Mouse (Mus musculus) hindbrain, embryonic 10.5 days (tissue): ENCODE results near the gene Slc44a3. TPM values are rescaled to one million over a fixed set of nuclear protein-coding genes. Genes with fewer than 3 reads are reported as not detected.

Experiments used
- DNase-seq: peaks from one replicate; pipeline ENCODE4 v3.0.0-alpha.2; 2017; ENCODE audit warnings: low spot score
- H3K27ac ChIP-seq: fragments of 300-500 bp; sonication (generic); 2 replicates; pipeline ENCODE4 v1.5.1; 2016; ENCODE audit warnings: mild to moderate bottlenecking, moderate library complexity
- H3K27me3 ChIP-seq: fragments of 300-500 bp; sonication (generic); 2 replicates; pipeline ENCODE4 v1.6.1; 2016; ENCODE audit warnings: mild to moderate bottlenecking; ENCODE audit not compliant: poor library complexity, insufficient read depth, severe bottlenecking
- H3K36me3 ChIP-seq: fragments of 300-500 bp; sonication (generic); 2 replicates; pipeline ENCODE4 v1.6.1; 2016; ENCODE audit warnings: mild to moderate bottlenecking, moderate library complexity
- H3K4me1 ChIP-seq: fragments of 300-500 bp; sonication (generic); replicated peaks from 2 replicates; pipeline ENCODE4 v1.6.1; 2016; ENCODE audit warnings: mild to moderate bottlenecking
- H3K4me3 ChIP-seq: fragments of 300-500 bp; sonication (generic); 2 replicates; pipeline ENCODE4 v1.5.1; 2016; ENCODE audit warnings: mild to moderate bottlenecking, moderate library complexity
- H3K9me3 ChIP-seq: fragments of 300-500 bp; sonication (generic); 2 replicates; pipeline ENCODE4 v1.6.1; 2016; ENCODE audit warnings: mild to moderate bottlenecking, moderate library complexity
- WGBS: fragments of 180-500 bp; shearing (Covaris S2); methylation state at CpG from one replicate; pipeline ENCODE4 v1.1.7; 2016; 5-methylcytosine and 5-hydroxymethylcytosine counted together
- polyA plus RNA-seq: library from polyadenylated mRNA; unstranded; fragments of >200 nt; fragmentation: Nextera tagmentation; extraction: Ambion mirVana; gene quantifications from 2 replicates; pipeline ENCODE4 v1.2.1, GENCODE M21; 2016

The Slc44a3 gene
- polyA plus RNA-seq, 1 experiment from 2014 or later, result 0.33 TPM

GRCm38 (mm10) chr3:121460473-121461193, 71.6 kb downstream of the Slc44a3 start:
- no peaks in the 10 kb centered on the region for H3K27me3 ChIP-seq
- WGBS, result 92% methylated on average over 16 of the region's 16 CpGs
- H3K4me1 ChIP-seq, result peaks cover 10% of the 10 kb centered on the region
- no peak overlapping the region for H3K27ac ChIP-seq
- no peaks in the 10 kb centered on the region for H3K9me3 ChIP-seq
- DNase-seq, result no peak
- H3K36me3 ChIP-seq, result peaks cover 63% of the 10 kb centered on the region
- H3K4me3 ChIP-seq, result no peak overlapping the region

- WGBS, result 85% methylated on average over 14 of the region's 14 CpGs
- Histone ChIP-seq H3K36me3 (peaks cover 81% of the 10 kb centered on the region), H3K4me1 (no peaks in the 10 kb centered on the region), H3K27me3 (no peaks in the 10 kb centered on the region), H3K27ac (no peak overlapping the region), H3K9me3 (no peaks in the 10 kb centered on the region), H3K4me3 (no peak overlapping the region)
- no peak for DNase-seq
Measured at GRCm38 (mm10) chr3:121458545-121459492, 73.4 kb downstream of the Slc44a3 start.

- Histone ChIP-seq H3K36me3 (peaks cover 95% of the 10 kb centered on the region), H3K4me3 (no peak overlapping the region), H3K4me1 (peaks cover 15% of the 10 kb centered on the region), H3K27me3 (no peaks in the 10 kb centered on the region), H3K9me3 (0 out of 2 replicates have a peak, but pooled peaks cover 4% of the 10 kb centered on the region), H3K27ac (no peak overlapping the region)
- 87% methylated on average over 10 of the region's 10 CpGs for WGBS
- no peak for DNase-seq
Measured at GRCm38 (mm10) chr3:121451404-121451803, 80.8 kb downstream of the Slc44a3 start.

GRCm38 (mm10) chr3:121449527-121449926, 82.7 kb downstream of the Slc44a3 start:
- Histone ChIP-seq H3K27ac (no peak overlapping the region), H3K9me3 (peaks cover 12% of the 10 kb centered on the region; the same call in 1 of the 2 replicates), H3K36me3 (peaks cover 94% of the 10 kb centered on the region), H3K4me1 (peaks cover 15% of the 10 kb centered on the region), H3K4me3 (no peak overlapping the region), H3K27me3 (no peaks in the 10 kb centered on the region)
- WGBS, result 92% methylated on average over 8 of the region's 8 CpGs
- DNase-seq, result no peak

GRCm38 (mm10) chr3:121448606-121449005, 83.6 kb downstream of the Slc44a3 start:
- H3K4me1 ChIP-seq, result peaks cover 15% of the 10 kb centered on the region
- H3K36me3 ChIP-seq, result peaks cover 94% of the 10 kb centered on the region

GRCm38 (mm10) chr3:121448029-121448468, 84.2 kb downstream of the Slc44a3 start:
- peaks cover 95% of the 10 kb centered on the region for H3K36me3 ChIP-seq
- WGBS, result 52% methylated on average over 11 of the region's 11 CpGs
- no peak overlapping the region for H3K27ac ChIP-seq
- DNase-seq, result no peak
- peaks cover 15% of the 10 kb centered on the region for H3K4me1 ChIP-seq
- H3K9me3 ChIP-seq, result peaks cover 17% of the 10 kb centered on the region; the same call in 1 of the 2 replicates
- H3K4me3 ChIP-seq, result no peak overlapping the region
- no peaks in the 10 kb centered on the region for H3K27me3 ChIP-seq

More at GRCm38 (mm10) chr3:121448606-121449005, 83.6 kb downstream of the Slc44a3 start:
- Histone ChIP-seq H3K9me3 (peaks cover 17% of the 10 kb centered on the region; the same call in 1 of the 2 replicates), H3K4me3 (no peak overlapping the region), H3K27me3 (no peaks in the 10 kb centered on the region), H3K27ac (no peak overlapping the region)
- WGBS, result 79% methylated on average over 8 of the region's 8 CpGs
- DNase-seq, result no peak

GRCm38 (mm10) chr3:121446454-121446853, 85.8 kb downstream of the Slc44a3 start:
- no peak overlapping the region for H3K4me3 ChIP-seq
- peaks cover 18% of the 10 kb centered on the region for H3K4me1 ChIP-seq
- H3K27ac ChIP-seq, result no peak overlapping the region
- peaks cover 95% of the 10 kb centered on the region for H3K36me3 ChIP-seq
- peaks cover 17% of the 10 kb centered on the region; the same call in 1 of the 2 replicates for H3K9me3 ChIP-seq
- no peak for DNase-seq
- no peaks in the 10 kb centered on the region for H3K27me3 ChIP-seq
- 76% methylated on average over 8 of the region's 8 CpGs for WGBS

GRCm38 (mm10) chr3:121444414-121444813, 87.8 kb downstream of the Slc44a3 start:
- no peak overlapping the region for H3K4me3 ChIP-seq
- no peak for DNase-seq
- no peak overlapping the region for H3K27ac ChIP-seq
- WGBS, result 94% methylated on average over 6 of the region's 6 CpGs
- H3K4me1 ChIP-seq, result peaks cover 29% of the 10 kb centered on the region
- peaks cover 95% of the 10 kb centered on the region for H3K36me3 ChIP-seq
- H3K9me3 ChIP-seq, result peaks cover 17% of the 10 kb centered on the region; the same call in 1 of the 2 replicates
- H3K27me3 ChIP-seq, result no peaks in the 10 kb centered on the region

GRCm38 (mm10) chr3:121443861-121444271, 88.3 kb downstream of the Slc44a3 start:
- H3K9me3 ChIP-seq, result peaks cover 17% of the 10 kb centered on the region; the same call in 1 of the 2 replicates
- whole genome bisulfite sequencing, result 88% methylated on average over 4 of the region's 4 CpGs
- peaks cover 34% of the 10 kb centered on the region for H3K4me1 ChIP-seq
- H3K27ac ChIP-seq, result no peak overlapping the region
- H3K4me3 ChIP-seq, result no peak overlapping the region
- H3K36me3 ChIP-seq, result peaks cover 98% of the 10 kb centered on the region
- no peaks in the 10 kb centered on the region for H3K27me3 ChIP-seq
- no peak for DNase-seq

- Histone ChIP-seq H3K27ac (no peak overlapping the region), H3K9me3 (peaks cover 17% of the 10 kb centered on the region; the same call in 1 of the 2 replicates), H3K4me1 (peaks cover 34% of the 10 kb centered on the region), H3K36me3 (peaks cover 98% of the 10 kb centered on the region), H3K4me3 (no peak overlapping the region), H3K27me3 (no peaks in the 10 kb centered on the region)
- WGBS, result 91% methylated on average over 5 of the region's 5 CpGs
- DNase-seq, result no peak
Measured at GRCm38 (mm10) chr3:121442288-121442687, 89.9 kb downstream of the Slc44a3 start.

- 95% methylated on average over 12 of the region's 12 CpGs for WGBS
- Histone ChIP-seq H3K27ac (no peak overlapping the region), H3K36me3 (peaks cover 99% of the 10 kb centered on the region), H3K27me3 (no peaks in the 10 kb centered on the region), H3K4me1 (peaks cover 42% of the 10 kb centered on the region), H3K4me3 (no peak overlapping the region), H3K9me3 (peaks cover 14% of the 10 kb centered on the region; the same call in 1 of the 2 replicates)
- no peak for DNase-seq
Measured at GRCm38 (mm10) chr3:121441504-121441903, 90.7 kb downstream of the Slc44a3 start.

GRCm38 (mm10) chr3:121439623-121440161, 92.5 kb downstream of the Slc44a3 start:
- H3K27me3 ChIP-seq, result no peaks in the 10 kb centered on the region
- H3K9me3 ChIP-seq, result peaks cover 7% of the 10 kb centered on the region; the same call in 1 of the 2 replicates
- H3K4me3 ChIP-seq, result no peak overlapping the region
- no peak overlapping the region for H3K27ac ChIP-seq
- H3K4me1 ChIP-seq, result peaks cover 56% of the 10 kb centered on the region
- DNase-seq, result no peak
- 83% methylated on average over 11 of the region's 11 CpGs for WGBS
- peaks cover 100% of the 10 kb centered on the region for H3K36me3 ChIP-seq
